In genomic region chr8:117746651-117747050, GRCm38 (mm10) we compare ENCODE assay signal across 21 mouse cellular contexts. TPM values are rescaled to one million over a fixed set of nuclear protein-coding genes. Genes with fewer than 3 reads are reported as not detected.
"Had no signal": no experiment of that assay in that cellular context is flagged by ENCODE, and none has a peak within 500 bp of the region (broad histone marks: within the 10 kb centered on the region; RNA-seq: fewer than 3 reads in every experiment).

No protein-coding gene starts in this region.

- H3K9me3 ChIP-seq: intestine, embryonic 15.5 days; limb, embryonic 10.5 days; limb, embryonic 13.5 days; lung, embryonic 15.5 days; megakaryocyte, embryonic 14.5 days; midbrain, embryonic 10.5 days; neural tube, embryonic 12.5 days; stomach, embryonic 15.5 days had no signal

- H3K4me1 ChIP-seq: intestine, embryonic 15.5 days; limb, embryonic 13.5 days; lung, embryonic 15.5 days; megakaryocyte, embryonic 14.5 days; midbrain, embryonic 10.5 days; neural tube, embryonic 12.5 days; stomach, embryonic 15.5 days had no signal

- ATAC-seq: hindbrain, embryonic 16.5 days; intestine, embryonic 15.5 days had no signal

- DNase-seq: kidney, adult 18-20 months; kidney, postnatal 14 days; layer of hippocampus, adult 9-11 months; lung, adult 18-20 months; lung, postnatal 10 days; lung, postnatal 36 days; midbrain, embryonic 14.5 days; retina, postnatal 1 day; right cerebral cortex, postnatal 25 days; spleen, adult 18-20 months; thymus, postnatal 36 days had no signal

- H3K9ac ChIP-seq: intestine, embryonic 15.5 days; limb, embryonic 13.5 days; lung, embryonic 15.5 days; neural tube, embryonic 12.5 days; stomach, embryonic 15.5 days had no signal

- H3K4me2 ChIP-seq: intestine, embryonic 15.5 days; limb, embryonic 13.5 days; lung, embryonic 15.5 days; neural tube, embryonic 12.5 days; stomach, embryonic 15.5 days had no signal

- H3K36me3 ChIP-seq: intestine, embryonic 15.5 days; limb, embryonic 10.5 days; limb, embryonic 13.5 days; lung, embryonic 15.5 days; midbrain, embryonic 10.5 days; neural tube, embryonic 12.5 days; stomach, embryonic 15.5 days had no signal

- H3K27ac ChIP-seq: intestine, embryonic 15.5 days; layer of hippocampus, adult 2 months; limb, embryonic 10.5 days; limb, embryonic 13.5 days; lung, embryonic 15.5 days; midbrain, embryonic 10.5 days; neural tube, embryonic 12.5 days; stomach, embryonic 15.5 days had no signal

- H3K27me3 ChIP-seq: intestine, embryonic 15.5 days; limb, embryonic 13.5 days; lung, embryonic 15.5 days; megakaryocyte, embryonic 14.5 days; neural tube, embryonic 12.5 days; stomach, embryonic 15.5 days had no signal

- H3K4me3 ChIP-seq: intestine, embryonic 15.5 days; layer of hippocampus, adult 2 months; limb, embryonic 10.5 days; limb, embryonic 13.5 days; lung, embryonic 15.5 days; megakaryocyte, embryonic 14.5 days; midbrain, embryonic 10.5 days; neural tube, embryonic 12.5 days; stomach, embryonic 15.5 days had no signal

RNA-seq across cellular contexts. Expression of gene Hsd17b2, which starts 44.9 kb away (rescaled TPM):
- polyA plus RNA-seq: limb, embryonic 10.5 days; limb, embryonic 13.5 days; midbrain, embryonic 14.5 days; neural tube, embryonic 12.5 days had no signal
